Mouse (Mus musculus) kidney, adult 9 months (tissue): ENCODE measurements around the gene Ttll8.

Experiments used
- DNase-seq: peaks from one replicate; pipeline ENCODE4 v3.0.0; 2022

The Ttll8 gene

DNA sequence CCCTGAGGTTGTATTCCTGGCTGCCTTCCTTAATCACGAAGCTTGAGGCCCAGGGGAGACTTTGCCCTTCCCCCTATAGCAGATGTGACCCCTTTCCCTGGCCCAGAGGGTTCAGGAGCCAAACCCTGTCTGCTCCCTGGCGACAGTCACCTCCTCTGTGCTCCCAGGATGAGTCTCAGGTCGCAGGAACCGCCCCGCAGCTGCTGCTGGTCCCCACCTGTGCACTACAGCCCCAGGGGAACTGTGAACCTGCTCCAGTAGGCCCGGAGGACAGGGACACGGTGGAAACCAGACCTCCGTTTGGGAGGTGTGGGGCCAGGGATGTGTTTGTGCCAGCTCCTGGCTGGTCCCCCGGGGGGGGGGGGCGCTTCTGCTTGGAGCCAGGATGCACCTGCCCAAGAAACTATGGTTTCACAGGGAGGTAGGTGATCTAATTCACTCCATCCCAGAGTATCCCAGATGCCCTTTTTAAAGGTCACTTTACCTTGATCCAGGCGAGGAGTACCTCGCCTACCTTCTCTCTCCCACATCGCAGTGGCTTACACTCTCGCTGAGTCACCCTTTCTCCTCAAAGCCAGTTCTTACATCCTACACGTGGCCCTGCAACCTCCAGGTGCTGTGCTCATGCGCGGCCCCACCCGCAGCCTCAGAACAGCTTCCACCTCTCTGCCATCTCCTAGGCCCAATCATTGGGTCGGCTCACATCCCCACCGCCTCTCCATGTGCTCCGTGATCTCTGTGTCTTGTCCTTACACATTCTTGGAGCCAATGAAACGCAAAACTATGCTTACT lies 72.8 kb downstream of the Ttll8 start:
- DNase-seq: no peak

DNA sequence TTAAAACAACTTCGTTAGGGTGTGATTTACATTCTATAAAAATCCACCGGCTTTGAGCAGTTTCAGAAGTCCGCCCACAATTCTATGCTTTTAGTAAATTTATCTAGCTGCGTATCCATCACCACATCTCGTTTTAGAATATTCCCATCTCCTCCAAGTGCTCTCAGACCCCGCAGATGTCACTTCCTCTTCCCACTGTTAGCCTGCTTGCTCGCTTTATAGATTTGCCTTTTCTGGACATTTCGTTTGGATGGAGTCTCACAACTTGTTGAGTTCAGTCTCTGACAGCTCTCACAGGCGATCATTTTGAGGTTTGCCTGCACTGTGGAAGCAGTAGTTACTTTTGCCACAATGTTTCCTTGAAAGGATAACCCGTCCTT lies 77.2 kb downstream of the Ttll8 start:
- DNase-seq: no peak

DNA sequence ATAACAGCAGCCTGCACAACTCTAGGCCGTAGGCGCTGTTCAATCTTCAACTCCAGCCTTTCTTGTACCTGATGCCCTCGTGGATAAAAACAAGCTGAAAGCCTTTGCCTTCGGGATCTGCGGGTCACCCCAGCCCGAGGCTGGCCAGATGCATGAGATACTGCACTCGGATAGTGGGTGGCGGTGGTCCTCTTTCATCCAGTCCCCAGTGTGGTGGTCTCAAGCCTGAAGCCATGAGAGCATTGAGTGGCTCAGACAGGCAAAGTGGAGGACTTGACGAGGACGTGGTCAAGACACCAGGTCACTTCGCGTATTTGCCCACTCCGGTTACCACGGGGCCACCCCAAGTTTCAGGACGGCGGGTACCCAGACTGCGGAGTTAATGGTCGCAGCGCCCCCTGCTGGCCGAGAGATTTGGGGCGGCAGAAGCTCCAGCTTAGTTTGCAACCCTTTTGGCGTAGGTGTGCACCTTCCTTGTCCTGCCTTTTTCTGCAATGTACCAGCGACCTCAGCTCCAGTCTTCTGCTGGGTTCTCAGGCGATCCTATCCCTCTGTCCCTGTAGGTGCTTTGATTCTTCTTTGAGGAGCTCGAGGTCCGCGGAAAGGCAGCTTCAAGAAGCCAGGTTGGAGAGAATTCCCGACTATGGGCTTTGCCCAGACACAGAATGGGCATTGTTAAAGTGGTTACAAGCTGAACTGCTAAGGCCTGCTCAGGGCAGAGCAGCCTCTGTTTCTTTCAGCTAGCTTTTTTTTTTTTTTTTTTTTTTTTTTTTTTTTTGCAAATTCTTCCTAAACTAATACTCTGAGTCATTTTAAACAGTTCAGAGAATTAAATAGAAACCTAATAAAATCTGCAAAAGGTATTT lies 77.8 kb downstream of the Ttll8 start:
- DNase-seq: peak; percentile 92

DNA sequence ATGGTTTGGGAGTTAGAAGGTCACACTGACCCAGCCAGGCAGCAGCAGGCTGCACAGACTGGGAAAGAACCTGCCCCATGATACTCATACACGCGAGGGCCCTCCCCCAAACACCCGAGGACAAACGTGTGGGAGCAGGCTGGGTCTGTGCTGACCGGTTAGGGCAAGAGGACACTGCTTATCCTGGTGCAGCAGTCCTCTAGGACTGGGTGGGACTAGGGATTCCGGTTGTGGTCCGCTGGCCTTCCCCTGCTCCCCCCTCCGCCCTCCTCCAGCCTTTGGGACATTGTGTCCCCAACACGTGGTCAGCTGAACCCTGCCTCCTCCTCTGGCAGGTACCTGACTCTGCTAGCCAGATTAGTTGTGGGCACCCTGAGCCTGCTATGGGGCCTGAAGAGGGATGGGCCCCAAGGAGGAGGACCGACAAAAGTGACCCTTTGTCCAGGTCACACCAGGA lies 78.6 kb downstream of the Ttll8 start:
- DNase-seq: peak; percentile 97

DNA sequence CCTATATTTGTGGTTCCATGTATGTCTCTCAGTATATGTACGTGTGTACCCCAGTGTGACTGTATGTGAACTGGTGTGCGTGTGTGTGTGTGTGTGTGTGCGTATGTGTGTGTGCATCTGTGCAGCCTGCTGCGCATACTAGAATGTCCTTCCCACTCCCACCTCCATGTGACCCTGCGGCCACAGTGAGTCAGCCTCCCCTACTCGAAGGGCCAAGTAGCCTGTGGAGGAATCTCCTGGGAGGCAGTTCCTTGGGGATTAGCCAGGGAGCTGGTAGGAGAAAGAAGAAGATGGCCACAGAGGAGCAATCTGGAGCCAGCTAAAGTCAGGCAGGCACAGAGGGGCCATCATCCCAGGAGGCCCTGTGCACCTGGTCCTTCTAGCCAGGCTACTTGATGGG lies 79.7 kb downstream of the Ttll8 start:
- DNase-seq: no peak

DNA sequence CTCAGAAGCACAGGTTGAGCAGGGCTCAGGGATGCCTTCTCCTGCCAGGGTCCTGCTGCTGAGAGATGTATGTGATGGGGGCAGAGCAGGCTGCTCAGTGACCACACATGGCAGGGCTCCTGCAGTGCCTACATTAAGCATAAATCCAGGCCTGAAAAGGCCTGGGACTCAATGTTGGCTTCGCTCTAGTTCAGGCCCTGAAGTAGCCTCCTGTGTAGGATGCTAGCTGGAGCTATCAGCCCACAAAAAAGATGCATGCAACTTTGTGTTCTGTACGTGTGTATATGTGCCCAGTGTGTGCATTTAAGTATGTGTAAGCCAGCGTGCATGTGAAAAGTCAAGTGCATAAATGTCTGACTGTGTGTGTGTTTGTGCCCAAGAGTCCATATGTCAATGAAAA lies 80.2 kb downstream of the Ttll8 start:
- no peak for DNase-seq

DNA sequence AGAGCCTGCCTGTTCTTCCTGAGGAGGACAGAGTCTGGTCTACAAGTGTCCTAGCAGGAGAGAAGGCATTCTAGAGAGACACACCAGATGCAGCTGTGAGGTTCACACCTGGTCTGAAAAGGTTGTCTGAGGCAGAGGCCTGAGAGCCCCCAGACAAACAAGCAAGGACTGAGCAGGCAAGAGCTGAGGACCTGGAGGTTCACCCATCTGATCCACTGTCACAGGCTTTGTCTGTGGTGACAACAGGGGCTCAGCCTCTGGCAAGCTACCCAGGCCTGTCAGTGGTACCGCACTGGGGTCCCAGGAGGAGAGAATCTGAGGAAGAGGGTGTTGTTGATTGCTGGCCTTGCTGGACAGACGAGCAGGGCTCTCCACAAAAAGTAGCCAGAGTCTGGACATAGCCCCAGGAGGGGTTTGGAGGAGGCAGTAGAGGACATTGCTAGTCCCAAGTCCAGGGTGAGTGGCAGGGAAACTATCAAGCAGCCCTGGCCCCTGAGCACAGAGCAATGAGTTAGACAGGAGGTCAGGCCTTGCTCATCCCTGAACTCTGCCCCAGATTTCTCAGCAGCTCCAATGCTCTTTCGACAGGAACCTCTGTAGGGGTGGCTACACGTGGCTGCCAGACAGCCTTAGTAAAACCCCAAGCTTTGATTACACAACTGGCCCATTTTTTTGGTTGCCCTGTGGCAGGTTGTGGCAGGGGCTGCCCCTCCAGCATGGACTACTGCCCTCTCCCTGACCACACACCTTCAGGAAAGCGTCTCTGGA lies 83.6 kb downstream of the Ttll8 start:
- DNase-seq: peak; percentile 95

- peak; percentile 89 for DNase-seq
These were observed 86.0 kb downstream of the Ttll8 start for GRCm38 (mm10) chr15:88868024-88868742.

DNA sequence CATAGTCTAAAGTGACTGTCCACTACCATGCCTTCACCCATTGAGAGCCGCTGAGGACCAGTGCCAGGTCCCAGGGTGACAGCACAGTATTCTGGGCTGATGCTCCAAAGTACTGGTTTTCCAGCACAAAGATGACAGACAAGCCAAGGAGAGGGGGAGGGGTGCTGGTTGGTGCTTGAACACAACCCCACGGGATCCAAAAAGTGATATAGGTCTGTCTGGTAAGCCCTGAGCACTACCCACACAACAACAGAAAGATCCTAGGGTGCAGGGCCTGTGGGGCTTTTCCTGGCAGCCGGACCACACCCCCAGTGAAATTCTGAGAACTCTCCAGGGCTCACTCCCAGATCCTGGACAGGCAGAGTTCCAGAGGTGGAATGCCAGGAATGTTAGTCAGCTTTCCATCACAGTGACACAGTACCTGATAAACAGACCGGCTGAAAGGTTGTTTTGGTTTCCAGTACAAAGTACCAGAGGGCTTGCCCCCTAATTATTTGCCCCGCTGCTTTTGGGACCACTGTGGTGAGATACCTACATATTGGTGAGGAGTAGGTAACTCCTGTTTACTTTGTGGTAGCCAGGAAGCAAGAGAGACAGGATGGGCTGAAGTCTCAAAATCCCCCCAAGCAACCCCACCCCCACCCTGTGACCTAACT lies 86.7 kb downstream of the Ttll8 start:
- peak; percentile 93 for DNase-seq

- peak; percentile 77 for DNase-seq
These were observed 87.3 kb downstream of the Ttll8 start for GRCm38 (mm10) chr15:88866934-88867356.

DNA sequence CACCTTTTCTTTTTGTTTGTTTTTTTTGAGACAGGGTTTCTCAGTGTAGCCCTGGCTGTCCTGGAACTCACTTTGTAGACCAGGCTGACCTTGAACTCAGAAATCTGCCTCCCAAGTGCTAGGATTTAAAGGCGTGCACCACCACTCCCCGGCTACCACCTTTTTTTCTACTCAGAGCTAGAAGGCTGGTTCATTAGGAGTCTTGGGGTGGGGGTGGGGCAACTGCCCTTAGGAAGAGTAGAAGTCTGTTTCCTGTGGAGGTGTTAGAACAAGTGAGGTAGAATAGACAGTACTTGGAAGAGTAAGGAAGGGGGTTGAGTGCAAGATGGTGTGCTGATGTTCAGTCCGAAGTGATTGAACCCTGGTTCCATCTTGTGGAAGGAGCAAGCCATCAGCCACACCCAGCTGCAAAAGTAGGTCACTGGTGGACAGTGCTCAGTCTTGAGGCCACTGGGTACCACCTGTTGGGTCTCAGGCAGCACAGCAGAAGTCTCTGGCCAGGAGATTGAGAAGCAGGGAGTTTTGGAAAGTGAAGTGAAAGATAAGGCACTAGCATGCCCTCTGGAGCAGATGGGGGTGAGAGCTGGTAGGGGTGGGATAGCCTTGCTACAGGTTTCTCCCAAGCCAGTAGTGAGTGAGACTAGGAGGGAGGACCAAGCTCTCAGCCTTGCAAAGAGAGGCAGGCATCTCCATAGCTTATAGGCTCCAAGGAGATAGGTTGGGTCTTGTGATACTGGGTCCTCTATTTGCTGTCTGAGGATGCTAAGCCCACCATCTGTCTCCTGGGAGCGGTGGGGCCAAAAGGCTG lies 88.1 kb downstream of the Ttll8 start:
- DNase-seq: peak; percentile 55

DNA sequence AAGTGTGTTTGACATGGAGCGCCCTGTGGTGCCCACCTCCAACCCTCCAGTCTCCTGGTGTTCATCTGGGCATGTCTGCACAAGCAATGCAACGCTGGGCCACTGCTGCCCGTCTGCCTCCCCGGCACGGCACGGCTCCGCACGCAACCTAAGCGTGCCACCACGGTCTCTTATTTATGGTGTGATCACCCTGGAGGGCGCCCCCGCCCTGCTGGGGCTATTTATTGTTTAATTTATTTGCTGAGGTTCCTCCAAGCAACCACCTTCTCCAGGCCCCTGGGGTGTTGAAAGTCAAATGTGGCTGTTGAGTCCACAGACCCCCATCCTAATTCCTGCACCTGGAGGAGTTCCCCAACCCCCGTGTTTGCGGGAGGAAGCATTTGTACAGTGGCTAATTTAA lies 89.2 kb downstream of the Ttll8 start:
- no peak for DNase-seq

- peak; percentile 93 for DNase-seq
These were observed 89.8 kb downstream of the Ttll8 start for GRCm38 (mm10) chr15:88864270-88865030.

DNA sequence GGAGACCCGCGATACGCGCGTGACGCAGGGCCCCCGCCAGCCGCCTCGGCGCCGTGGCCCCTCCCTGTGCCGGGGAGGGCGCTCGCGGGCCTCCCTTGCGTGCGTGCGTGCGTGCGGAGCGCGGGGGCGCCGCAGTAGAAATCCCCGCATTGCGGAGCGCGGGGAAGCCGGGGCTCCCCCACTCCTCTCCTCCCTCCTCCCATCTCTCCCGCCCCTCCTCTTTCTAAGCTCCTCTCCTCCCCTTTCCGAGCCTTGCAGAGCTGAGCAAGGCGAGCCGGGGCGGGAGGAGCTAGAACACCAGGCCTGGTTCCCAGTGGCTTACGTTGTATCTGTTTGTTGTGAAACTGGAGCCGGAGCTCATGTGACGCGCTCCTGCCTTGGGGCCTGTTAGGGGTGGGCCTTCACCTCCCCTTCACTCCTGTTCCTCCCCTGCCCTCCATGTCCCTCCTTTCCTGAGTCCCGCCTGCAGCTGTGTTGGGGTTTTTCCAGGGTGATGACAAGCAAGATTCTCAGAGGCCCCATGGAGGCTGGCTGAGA lies 90.5 kb downstream of the Ttll8 start:
- DNase-seq: peak; percentile 96

- DNase-seq: peak; percentile 63
These were observed 91.1 kb downstream of the Ttll8 start for GRCm38 (mm10) chr15:88862881-88863694.

GRCm38 (mm10) chr15:88861772-88862622 lies 92.2 kb downstream of the Ttll8 start, which contains the start of gene Pim3:
TSS of gene Pim3 (plus strand) at chr15:88862186.
- DNase-seq: peak; percentile 99

DNA sequence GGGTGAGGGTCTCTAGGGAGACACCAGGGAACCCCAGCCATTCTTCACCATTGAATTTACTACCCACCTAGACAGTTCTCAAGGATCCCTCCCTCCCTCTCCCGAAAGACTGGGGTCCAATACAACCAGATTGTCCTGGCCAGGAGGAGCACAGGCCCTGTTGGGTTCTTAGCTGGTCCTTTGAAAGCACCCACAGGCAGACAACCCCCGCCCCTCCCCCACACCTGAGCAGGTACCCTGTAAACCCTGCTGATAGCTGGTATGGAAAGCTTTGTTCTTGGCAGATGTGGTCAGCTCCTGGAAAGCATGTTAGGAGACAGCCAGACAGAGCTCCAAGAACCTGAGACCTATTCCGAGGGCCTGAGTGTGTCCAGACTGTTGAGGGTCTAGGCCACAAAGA lies 93.4 kb downstream of the Ttll8 start:
- DNase-seq: no peak
